Mouse (Mus musculus): ENCODE measurements around the gene Olfr67.
A peak's percentile ranks its signal among the peaks of the same experiment; 100 is the strongest.
"Not testable (repeated sequence)": the region's sequence is repeated elsewhere in the genome, so short reads cannot be mapped to it uniquely, and the experiment has no call there.

Gene Olfr67

DNA sequence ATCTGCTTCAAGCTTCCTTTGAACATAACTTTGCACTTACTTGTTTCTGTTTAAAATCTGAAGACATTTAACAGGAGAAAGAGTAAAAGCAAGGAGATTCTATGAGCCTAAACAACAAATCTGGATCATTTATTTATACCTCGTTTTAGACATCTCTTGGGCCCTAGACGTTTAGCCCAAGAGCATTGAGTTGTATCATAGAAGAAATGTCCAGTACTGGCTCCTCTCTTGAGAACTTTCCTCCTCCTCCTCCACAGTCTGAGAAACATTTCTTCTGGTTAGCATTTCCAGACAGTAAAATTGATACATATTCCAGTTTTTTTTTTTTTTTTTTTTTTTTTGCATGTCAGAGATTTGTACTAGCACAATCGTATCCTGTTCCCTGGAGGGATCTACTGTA lies at the start of gene Olfr67:
TSS of gene Olfr67 (minus strand) at position 101 of the 400 bp plus-strand sequence.
- no peak for DNase-seq (ENCODE audit: low read depth, low spot score)

DNA sequence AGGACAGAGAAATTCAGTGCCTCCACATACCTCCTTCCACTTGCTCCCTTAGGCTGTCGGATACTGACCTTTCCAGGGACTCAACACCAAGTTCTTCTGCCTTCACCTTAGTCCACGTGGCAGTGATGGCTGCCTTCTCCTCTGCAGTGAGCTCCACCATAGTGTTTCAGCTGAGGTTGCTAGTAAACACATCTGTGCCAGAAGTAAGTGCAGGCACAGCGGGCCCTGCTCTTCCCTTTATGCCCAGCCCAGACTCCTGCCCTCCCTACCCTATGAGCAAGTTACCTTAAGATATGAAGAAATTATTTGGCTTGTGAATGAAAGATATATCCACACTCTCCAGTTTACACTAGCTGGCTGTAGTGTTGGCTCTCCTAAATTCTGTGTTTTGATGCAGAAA lies 48.6 kb upstream of the Olfr67 start, which contains the start of gene Hbb-bh2:
TSS of gene Hbb-bh2 (minus strand) at position 253 of the 400 bp plus-strand sequence.
- no peak for DNase-seq (ENCODE audit: low read depth, low spot score)

DNA sequence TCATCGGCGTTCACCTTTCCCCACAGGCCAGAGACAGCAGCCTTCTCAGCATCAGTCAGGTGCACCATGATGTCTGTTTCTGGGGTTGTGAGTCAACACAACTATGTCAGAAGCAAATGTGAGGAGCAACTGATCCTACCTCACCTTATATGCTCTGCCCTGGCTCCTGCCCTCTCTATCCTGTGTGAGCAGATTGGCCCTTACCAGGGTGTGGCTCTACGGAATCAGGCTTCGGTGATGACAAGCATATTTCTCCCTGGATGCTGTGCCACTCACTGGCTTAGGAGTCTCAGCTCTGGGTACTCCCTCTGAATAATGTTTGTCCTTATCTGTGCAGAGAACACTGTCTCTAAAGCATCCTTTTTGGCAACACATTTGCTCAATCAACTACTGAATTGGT lies 36.2 kb upstream of the Olfr67 start, which contains the start of gene Hbb-bs:
TSS of gene Hbb-bs (minus strand) at position 289 of the 400 bp plus-strand sequence.
- DNase-seq (ENCODE audit: low read depth, low spot score): no peak

DNA sequence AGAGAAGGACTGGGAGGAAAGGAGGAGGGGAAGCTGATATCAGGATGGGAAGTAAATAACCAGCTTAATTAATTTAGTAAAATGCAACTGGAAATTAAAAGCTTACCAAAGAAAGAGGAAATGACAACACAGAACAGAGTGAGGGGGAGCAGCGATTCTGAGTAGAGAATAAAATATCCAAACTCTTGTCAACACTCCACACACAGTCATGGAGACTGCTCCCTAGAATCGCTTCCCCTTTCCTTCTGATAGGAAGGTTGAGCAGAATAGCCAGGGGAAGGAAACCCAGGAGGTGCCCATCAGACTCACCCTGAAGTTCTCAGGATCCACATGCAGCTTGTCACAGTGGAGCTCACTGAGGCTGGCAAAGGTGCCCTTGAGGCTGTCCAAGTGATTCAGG lies 35.5 kb upstream of the Olfr67 start:
- not testable (repeated sequence) for DNase-seq (ENCODE audit: low read depth, low spot score)

DNA sequence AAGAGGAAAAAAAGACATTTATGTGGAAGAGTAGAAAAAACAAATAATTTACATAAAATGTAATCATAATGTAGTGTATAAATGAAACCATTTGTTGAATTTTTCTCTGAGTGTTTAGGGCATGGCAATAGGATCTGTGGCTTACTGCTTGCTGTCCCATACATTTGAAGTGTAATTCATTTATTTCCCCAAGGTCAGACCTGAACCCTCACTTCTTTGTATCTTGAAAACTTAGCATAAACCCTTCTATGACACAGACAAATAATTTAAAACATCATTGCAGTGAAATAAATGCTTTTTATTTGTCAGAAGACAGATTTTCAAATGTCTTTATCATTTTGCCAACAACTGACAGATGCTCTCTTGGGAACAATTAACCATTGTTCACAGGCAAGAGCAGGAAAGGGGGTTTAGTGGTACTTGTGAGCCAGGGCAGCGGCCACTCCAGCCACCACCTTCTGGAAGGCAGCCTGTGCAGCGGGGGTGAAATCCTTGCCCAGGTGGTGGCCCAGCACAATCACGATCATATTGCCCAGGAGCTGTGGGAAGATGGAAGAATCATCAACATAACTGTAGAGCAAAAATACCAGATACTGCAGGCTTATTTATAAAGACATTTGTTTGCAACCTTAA lies 34.8 kb upstream of the Olfr67 start:
- DNase-seq (ENCODE audit: low read depth, low spot score): no peak

DNA sequence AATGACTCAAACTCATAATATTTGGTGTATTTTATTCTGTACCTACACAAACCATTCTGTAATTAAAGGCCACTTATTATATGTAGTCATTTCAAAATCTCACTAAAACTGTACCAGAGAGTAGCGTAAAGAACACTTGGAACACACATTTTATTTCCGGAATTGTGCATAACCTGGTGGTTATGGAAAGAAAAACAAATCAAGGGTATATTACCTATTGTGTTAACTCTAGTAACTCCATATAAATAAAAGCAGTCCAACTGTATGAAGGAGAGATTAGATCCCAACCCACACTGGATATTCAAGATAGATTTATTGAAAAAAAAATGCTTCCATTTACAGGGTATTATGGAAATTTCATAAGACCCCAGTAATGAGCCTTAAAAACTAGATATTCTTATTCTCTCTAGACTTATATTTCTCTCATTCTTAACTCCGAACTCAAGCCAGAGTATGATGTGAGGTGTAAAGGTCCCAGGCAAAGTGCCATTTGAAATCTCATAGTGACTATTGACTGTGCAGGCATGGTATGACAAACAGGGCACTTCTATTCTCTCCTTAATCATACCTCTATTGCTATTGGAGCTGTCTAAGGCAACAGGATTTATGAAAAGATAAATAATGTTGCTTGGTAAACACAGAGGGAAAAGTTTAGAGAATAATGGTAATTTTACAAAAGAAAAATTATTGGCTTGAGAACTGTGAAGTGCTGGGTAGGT lies 34.1 kb upstream of the Olfr67 start:
- no peak for DNase-seq (ENCODE audit: low read depth, low spot score)

DNA sequence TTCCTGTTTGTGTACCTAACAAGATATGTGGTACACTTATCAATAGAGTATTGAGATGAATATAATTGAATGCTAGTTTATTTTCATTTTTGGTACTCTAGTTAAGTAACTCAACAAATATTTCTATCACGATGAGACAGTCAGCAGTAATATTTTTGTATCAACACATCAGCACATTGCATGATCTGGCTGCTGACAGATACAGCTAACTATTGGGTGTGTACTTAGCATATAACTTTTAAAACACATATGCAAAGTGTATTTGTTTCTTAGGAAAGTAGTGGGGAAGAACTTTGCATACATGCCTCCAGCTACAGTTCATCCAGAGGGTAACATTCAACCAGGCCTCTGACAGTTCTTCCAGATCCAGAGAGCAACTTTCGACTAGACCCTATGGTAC lies 33.0 kb upstream of the Olfr67 start:
- DNase-seq (ENCODE audit: low read depth, low spot score): no peak

DNA sequence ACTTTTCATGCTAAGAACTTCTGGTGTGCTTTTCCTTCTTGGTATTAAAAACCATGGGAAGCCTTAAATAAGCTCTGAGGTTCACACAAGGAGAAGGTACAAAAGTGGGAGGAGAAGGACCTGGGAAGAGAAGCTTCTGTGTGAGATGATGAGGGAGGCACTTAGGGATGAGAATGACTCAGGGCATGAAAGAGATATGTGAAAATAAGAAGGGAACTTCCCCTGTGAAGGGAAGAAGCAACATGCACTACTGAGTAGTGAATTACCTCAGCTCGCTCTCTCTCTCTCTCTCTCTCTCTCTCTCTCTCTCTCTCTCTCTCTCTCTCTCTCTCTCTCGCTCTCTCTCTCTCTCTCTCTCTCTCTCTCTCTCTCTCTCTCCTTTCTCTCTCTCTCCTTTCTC lies 23.5 kb upstream of the Olfr67 start:
- DNase-seq (ENCODE audit: low read depth, low spot score): not testable (repeated sequence)

DNA sequence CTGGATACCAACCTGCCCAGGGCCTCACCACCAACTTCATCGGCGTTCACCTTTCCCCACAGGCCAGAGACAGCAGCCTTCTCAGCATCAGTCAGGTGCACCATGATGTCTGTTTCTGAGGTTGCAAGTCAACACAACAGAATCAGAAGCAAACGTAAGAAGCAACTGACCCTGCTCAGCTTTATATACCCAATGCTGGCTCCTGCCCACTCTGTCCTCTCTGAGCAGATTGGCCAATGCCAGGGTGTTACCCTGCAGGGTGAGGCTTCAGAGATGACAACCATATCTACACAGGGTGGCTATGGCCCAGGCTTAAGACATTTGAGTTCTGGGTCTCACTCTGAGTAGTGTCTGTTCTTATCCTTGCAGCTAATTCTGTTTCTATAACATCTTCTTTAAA lies 22.1 kb upstream of the Olfr67 start, which contains the start of gene Hbb-bt:
TSS of gene Hbb-bt (minus strand) at position 231 of the 400 bp plus-strand sequence.
- no peak for DNase-seq (ENCODE audit: low read depth, low spot score)

DNA sequence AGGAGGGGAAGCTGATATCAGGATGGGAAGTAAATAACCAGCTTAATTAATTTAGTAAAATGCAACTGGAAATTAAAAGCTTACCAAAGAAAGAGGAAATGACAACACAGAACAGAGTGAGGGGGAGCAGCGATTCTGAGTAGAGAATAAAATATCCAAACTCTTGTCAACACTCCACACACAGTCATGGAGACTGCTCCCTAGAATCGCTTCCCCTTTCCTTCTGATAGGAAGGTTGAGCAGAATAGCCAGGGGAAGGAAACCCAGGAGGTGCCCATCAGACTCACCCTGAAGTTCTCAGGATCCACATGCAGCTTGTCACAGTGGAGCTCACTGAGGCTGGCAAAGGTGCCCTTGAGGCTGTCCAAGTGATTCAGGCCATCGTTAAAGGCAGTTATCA lies 21.5 kb upstream of the Olfr67 start:
- DNase-seq (ENCODE audit: low read depth, low spot score): not testable (repeated sequence)

DNA sequence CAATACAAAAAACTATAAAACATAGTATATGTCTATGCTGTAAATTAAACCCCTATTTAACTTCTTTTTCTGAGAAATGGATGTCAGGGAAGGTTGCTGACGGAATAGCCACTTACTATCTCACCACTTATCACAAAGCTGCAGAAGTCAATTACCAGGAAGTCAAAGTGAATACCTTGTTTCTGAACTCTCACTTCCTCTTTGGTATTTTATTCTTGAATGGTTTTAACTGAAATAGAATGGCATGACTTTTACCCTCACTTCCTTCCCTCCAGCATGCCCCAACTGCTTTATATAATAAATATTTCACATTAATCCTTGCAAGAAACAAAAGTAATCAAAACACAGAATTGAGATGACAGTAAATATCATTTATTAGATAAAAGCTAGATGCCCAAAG lies 20.6 kb upstream of the Olfr67 start:
- DNase-seq (ENCODE audit: low read depth, low spot score): no peak

DNA sequence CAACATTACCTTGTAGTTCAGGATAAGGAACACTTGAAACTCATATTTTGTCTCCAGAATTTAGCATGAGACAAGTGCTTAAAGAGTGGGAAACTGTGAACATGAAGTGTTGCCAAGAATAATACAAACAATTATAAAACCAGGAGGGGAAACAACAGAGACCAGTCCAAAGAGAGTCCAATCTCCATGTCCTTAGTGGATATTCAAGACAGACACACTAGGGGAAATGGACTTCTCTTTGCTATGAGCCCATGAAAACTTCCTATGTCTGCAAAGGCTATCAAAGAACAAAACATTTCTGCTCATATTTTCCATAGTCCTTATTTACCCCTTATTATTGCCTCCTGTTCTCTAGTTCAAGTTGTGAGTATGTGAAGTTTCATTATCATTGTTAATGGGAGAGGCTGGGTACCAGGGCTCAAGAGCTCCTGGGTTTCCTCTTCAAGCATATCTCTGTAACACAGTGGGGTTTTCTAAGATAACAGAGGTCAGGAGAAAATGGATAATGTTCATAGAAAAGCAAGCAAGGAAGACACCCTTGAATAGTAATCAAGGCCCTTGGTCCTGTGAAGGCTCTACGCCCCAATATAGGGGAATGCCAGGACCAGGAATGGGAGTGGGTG lies 19.7 kb upstream of the Olfr67 start:
- DNase-seq (ENCODE audit: low read depth, low spot score): no peak

DNA sequence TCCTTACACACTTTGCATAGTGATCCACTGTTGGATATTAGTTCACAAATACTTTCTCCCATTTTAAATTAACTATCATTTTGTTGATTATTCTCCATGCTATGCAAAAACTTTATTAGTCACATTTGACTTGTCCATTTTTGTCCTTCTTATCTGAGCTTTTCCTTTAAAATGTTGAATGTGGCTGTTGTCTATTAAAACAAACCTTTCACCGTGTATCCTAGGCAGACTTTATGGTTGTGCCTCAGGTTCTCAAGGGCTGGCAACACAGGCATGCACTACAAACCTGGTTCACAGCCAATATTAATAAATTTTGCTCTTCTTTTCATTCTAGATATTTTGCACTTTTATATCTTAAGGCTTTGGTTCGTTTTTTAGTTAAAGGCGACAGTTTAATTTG lies 19.1 kb upstream of the Olfr67 start:
- no peak for DNase-seq (ENCODE audit: low read depth, low spot score)

DNA sequence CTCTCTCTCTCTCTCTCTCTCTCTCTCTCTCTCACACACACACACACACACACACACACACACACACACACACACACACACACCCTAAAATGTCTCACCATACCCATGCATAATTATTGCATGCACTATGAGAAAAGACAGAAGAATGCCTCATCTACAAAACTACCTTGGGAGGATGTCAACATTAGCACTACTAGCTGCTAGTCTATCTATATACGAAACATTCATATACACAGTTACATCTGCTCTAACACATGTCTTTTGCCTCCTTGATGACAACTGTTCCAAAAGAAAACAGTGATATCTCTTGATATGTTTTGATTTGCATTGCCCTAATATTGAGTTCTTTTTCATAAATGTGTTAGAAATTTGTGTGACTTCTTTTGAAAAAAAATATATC lies 18.7 kb upstream of the Olfr67 start:
- no peak for DNase-seq (ENCODE audit: low read depth, low spot score)

DNA sequence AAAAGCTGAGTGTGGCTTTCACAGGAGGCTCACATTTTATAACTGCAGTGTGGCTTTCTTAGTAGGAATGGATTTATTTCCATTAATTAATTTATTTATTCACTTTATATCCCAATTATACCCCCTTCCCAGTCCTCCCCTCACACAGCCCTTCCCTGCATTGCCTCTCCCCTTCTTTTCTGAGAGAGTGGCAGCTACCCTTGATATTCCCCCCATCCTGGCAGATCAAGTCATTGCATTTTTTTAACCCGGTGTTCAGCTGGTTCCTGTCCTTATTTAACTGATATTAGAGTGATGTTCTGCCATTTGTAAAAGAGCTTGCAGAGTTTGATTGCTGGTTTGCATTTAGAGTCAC lies 18.2 kb upstream of the Olfr67 start:
- no peak for DNase-seq (ENCODE audit: low read depth, low spot score)

DNA sequence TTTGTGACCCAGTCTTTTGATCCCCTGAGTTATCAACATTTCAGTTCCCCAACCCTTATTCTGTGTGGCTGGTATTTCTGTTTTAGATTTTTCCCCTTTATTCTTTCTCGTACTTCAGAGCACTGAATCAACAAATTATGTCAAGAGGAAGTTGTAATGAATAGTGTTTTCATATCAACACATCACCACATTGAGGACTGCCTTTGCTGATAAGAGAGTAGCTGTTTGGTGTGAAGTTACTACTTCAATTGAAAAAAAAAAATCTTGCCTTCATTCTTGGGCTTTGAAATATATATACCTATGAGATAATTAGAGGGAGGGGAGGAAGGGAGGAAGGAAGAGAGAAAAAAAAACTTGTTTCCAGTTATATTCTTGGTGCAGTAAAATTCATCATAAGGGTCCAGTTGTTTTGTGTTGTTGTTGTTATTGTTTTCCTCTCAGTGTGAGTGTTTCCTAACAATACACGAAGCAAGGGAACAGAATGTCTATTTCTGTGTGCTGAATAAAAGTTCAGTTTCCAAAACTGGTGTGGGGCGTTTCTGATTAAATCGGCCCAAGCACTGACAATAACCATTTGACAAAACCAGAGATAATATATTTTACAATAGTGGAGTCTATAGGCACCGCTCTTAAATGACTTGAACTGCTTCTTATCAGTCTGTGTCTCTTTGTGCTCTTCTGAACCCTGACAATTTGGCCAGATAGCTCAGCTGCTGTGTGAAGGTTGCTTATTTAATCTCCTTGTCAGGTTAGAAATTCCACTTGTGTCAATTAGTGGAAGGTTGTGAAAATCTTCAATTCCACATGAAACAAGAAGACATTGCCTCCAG lies 17.6 kb upstream of the Olfr67 start:
- no peak for DNase-seq (ENCODE audit: low read depth, low spot score)

DNA sequence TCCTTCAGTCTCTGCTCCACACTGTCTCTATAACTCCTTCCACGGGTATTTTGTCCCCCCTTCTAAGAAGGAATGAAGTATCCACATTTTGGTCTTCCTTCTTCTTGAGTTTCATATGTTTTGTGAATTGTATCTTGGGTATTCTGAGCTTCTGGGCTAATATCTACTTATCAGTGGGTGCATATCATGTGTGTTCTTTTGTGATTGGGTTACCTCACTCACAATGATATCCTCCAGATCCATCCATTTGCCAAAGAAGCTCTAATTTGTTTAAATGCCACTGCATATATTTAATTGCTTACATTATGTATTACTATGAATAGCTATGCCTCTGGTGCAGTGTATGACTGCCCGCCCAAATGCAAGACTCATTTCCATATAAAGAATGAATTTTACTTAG lies 16.5 kb upstream of the Olfr67 start:
- DNase-seq (ENCODE audit: low read depth, low spot score): not testable (repeated sequence)

DNA sequence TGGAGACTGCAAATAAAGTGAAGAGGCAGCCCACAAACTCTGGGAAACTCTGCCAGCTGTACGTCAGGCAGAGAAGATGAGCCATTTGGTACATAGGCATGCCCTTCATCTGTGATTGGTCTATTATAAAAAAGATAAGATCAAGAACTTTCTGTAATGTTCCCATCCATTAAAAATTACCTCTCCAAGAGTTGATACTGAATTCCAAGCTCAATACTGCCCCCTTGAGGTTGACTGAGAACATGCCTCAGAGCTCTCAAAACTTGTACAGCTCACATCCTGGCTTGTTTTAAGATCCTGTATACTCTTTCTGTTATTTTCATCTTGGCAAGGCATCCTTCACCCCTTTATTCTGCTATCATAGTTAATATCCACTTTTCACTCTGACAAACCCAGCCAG lies 15.2 kb upstream of the Olfr67 start:
- DNase-seq (ENCODE audit: low read depth, low spot score): peak; percentile 11

DNA sequence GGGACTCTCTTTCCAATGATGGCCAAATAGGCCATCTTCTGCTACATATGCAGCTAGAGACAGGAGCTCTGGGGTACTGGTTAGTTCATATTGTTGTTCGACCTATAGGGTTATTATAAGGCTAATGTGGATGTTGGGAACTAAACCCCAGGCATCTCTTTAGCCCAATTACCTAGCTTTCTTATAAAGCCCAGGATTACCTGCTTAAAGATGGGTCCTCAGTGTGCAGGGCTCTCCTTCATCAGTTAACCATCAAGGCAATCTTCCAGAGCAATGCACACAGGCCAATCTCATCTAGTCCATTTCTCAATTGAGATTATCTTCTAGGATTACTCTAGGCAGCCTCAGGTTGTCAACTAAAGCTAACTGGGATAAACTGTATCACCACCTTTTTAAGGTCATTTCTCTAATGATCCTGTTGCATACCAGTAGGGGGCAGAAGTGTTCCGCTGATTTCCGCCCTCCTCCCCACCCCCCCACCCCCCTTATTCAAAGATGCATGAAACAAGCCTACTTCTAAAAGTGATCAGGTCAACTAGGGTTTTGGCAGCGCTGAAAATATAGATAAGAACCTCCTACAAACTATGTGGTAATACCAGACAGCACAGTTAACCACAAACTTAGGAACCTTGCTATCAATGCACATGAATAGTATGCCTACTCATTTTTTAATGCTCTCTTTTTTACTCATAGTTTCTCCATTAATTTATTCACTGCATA lies 1.2 kb upstream of the Olfr67 start:
- no peak for DNase-seq (ENCODE audit: low read depth, low spot score)

DNA sequence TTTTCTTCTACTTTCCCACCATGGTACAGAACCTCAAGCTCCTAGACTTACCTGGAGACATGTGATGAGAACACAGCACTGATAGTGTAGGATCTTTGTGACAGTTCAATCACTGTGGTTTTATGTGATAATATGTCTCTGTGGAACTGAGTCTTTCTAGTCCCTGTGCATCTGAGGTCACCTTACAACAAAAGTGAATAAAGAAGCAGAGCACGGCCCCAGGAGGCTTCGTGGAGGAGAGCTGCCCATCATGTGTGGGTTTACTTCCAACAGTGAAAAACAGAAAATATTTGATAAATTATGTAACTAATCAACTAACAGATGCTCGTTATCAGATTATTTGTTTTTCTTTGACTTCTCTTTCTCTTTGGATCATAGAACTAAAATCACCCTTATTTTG lies 12.0 kb downstream of the Olfr67 start, which contains the start of gene Olfr68:
TSS of gene Olfr68 (minus strand) at position 101 of the 400 bp plus-strand sequence.
- DNase-seq (ENCODE audit: low read depth, low spot score): no peak

DNA sequence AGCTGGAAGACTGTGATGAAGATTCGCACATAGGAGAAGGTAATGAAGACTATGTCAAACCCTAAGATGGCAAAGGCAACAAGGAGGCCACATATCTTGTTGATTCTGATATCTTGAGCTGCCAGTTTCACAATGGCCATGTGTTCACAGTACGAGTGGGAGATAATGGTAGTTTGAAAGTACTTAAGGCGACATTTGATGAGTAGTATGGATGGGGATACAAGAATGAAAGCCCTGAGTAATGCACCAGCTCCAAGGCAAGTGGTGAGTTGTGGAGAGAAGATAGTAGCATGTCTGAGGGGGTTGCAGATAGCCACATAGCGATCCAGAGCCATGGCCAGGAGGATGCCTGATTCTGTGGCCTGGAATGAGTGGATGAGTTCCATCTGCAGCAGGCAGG lies 14.0 kb downstream of the Olfr67 start:
- DNase-seq (ENCODE audit: low read depth, low spot score): not testable (repeated sequence)

All from retina, adult 2 months (tissue).